Mouse (Mus musculus) G1E (cell line): Measurements from ENCODE around the gene Ccdc15.

Experiments
- CTCF ChIP-seq: IDR thresholded peaks from 2 replicates; pipeline ENCODE4 v1.5.1; 2012; ENCODE audit warnings: low read depth, low read length, inconsistent platforms, mixed read lengths
- GATA1 ChIP-seq: IDR thresholded peaks from 2 replicates; pipeline ENCODE4 v1.6.1; 2012; ENCODE audit warnings: borderline replicate concordance, low read length, inconsistent platforms, mixed read lengths

- no peak for TF ChIP-seq CTCF
- no peak for TF ChIP-seq GATA1
Measured at GRCm38 (mm10) chr9:37362084-37362483, 13.9 kb upstream of the Ccdc15 start.
